Mouse (Mus musculus): ENCODE data around the gene Hltf.

- no peak for TF ChIP-seq CTCF (IDR thresholded peaks at IDR 0.05; ENCODE audit: insufficient read depth, low read depth, low read length)
- no peak for TF ChIP-seq POLR2A (IDR thresholded peaks at IDR 0.05; ENCODE audit: insufficient read depth, low read depth, low read length)
Observed at GRCm38 (mm10) chr3:20103830-20104229, 46.2 kb downstream of the Hltf start.
